Mouse (Mus musculus) heart, adult 8-10 months (tissue): ENCODE results near the gene Fat4. TPM values are rescaled to one million over a fixed set of nuclear protein-coding genes. Genes with fewer than 3 reads are reported as not detected.
A peak's percentile ranks its signal among the peaks of the same experiment; 100 is the strongest.

ENCODE experiments used
- DNase-seq: peaks from one replicate; pipeline ENCODE4 v3.0.0; 2022; ENCODE audit warnings: low spot score
- total RNA-seq, 4 experiments: library from RNA; stranded (reverse); gene quantifications; 2 replicates each; pipeline ENCODE4 v1.2.4; 2022

Fat4 gene
- total RNA-seq: 1 to 10 TPM; 4.9 to 5.9 (median 5.5) TPM

DNA sequence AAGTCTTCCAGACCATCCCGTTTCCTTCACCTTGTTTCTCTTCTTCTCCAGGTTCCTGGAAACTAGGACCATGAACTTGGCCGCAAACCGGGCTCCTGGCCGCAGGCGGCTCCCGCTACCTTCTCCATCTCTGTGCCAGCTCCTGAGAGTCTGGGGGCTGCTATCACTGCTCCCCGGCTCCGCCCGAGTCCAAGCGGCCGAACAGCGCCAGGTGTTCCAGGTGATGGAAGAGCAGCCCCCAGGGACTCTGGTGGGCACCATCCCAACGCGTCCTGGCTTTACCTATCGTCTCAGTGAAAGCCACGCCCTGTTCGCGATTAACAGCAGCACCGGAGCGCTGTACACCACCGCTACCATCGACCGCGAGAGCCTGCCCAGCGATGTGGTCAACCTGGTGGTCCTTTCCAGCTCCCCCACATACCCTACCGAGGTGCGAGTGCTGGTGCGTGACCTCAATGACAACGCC is at the start of gene Fat4:
Gene Fat4, plus strand, starts transcription at position 51 of the 466 bp plus-strand sequence.
- DNase-seq: no peak

DNA sequence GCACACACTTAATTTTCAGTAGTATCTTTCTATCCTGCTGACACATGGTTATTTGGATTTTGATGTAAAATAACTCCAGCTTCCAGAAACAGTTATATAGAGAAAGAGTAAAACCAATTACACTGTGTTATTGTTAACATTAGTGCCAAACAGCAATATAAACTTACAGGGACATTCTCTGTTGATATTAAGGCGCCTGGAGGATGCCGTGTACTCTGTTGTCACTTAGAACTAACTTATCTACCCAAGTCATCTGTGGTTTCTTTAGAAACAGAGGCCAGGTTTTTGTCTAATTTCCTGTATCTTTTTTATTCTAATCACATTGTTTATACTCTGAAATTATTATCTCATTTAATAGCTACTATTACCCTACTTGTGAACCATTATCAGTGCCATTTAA is 47.3 kb upstream of the Fat4 start:
- DNase-seq: no peak

DNA sequence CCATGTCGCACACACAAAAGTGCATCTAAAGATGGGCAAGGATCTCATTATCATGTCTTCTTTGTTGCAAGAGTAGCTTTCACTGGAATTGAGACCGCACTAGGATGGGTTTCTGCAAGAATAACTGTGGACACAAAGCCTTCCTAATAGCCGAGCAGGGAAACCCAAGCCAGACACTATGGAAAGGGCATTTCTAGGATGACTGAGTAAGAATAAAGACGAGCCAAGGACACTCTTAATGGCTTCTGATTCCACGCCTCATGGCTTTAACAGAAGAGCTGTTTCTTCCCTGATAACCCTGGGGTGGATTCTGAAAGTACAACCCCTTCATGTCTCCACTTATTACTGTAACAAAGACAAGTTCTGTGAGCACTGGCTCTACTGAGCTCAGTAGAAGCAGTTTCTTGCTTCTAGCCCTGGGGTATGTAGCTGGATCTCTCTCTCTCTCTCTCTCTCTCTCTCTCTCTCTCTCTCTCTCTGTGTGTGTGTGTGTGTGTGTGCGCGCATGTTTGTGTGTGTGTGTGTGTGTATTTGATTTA is 43.7 kb upstream of the Fat4 start:
- DNase-seq: no peak

DNA sequence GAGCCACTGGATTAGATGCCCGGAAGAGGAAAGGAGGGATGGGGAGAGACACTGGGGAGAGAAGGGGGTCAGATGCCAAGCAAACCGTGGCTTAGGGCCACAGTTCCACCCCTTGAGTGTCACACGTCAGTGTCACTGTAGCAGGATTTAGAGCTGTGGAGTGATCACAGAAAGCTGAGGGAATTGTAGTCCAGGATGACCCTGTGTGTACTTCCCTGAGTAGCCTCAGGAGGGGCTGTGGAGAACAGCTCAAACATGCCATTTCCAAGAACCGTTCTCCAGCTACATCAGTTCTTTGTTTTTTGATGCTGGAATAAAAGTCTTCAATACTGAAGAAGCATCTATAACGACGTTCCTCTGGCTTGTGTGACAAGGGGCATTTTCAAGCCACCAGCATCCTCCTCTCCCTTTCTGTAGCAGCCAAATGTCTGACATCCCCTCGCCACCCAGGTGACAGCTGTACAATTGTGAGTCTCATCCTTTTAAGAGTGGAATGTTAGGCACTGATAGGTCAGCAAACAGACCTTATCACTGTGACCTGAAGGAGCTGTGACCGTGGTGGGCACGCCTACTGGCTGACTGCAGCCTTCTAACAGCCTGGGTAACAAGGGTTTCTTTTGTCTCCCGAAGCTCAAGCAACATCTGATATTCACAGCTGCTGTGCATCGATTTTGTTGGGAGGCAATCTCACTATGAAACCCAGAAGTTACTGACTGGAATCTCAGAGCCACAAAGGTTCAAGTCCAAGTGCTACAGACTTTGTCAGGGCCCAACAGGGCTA is 39.9 kb upstream of the Fat4 start:
- DNase-seq: no peak

DNA sequence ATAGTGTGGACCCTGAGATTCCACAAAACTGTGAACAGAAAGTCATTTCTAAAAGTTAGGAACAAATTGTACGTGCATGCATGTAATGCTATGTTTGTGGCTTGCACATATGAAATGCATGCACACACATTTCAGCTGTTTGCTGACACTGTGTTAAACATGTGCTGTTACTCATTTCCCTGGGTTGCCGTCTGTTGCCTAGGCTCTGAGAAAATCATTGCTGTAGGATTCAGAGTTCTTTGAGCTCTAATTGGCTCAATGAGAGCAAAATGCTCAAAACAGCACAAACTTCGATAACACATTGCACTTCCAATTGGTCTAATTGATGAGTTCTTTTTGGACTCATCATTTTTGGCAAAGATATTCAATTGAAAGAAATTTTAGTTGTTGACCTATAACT is 37.7 kb upstream of the Fat4 start:
- no peak for DNase-seq

DNA sequence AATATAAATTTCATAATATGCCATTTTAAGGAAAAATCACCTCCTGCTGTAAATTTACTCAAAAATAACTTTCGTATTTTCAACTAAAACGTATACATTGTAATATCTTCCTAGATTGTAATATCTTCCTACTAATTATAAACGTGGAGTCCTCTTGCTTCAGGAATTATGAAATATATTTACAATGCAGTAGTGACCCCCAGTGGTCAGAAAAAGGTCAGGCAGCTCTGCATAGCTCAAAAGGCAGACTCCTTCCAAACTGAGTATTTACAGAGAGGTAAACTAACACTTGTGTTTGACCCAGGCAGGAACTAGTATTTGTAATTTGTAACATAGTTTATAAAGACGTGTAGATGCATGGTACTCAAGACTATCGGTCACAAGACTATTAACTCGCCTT is 37.2 kb upstream of the Fat4 start:
- peak; percentile 73 for DNase-seq

DNA sequence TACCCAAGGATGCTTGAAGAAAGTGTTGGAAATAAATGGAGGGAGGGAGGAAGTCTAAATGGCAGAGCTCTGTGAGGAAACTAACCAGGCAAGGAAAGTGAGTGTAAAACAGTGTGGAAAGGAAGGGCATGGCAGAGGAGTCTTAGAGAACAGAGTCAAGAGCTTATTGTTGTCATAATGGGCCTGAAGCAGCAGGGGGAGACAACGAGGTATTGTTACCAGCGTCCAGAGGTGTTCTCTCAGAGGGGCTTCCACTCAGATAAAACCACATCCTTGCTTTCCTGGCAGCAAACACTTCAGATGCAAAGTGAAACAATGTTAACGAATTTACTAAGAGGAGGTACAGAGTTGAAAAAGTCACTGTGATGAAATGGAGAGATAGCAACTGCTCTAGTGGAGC is 33.1 kb upstream of the Fat4 start:
- no peak for DNase-seq

DNA sequence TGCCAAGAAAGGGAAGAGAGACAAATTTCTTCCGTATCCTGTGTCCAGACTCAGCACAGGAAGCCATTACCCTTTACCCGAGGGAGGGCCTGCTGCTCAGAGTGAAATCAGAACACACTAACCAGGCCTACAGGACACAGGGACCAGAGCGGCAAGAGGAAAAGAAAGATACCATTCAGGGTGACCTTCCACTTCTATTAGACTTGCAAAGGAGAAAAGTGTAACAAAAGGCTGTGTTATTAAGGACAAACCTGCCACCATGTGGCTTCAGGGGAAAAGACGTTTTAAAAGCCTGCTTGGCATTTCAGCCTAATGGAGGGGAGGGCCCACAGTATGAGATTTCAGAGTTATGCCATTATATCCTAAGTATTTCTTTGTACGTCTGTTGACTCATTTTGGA is 26.1 kb upstream of the Fat4 start:
- DNase-seq: no peak

DNA sequence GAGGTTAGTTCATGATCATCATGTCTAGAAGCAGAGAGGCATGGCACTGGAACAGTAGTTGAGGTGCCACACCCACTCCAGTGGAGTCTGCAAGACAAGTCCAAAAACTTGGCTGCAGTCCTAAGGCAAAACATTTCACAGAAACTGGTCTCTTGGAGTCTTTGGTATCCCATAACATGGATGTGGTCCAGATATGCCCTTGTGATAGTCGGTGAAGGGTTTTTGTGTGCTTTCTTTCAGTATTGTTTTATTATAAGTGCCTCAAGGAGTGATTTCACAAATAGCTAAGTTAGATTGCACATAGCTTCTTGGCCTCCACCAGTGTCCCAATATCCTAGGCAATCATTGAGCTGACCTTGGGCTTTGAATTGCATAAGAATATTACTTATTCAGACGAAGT is 15.4 kb upstream of the Fat4 start:
- DNase-seq: no peak

DNA sequence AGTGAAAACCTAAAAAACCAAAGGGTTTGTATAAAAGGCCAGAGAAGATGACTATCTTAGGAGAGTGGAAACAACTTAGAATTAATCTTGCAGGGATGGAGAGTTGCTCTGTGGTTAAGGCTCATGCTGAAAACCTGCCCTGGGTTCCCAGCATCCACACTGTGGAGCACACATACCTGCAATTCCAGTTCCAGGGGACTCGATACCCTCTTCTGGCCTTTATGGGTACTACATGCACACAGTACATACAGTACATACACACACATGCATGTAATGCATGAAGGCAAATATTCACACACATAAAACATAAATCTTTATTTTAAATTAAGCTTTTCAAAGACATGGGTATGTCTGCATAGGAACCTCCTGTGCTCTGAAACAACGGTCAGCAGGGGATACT is 10.9 kb upstream of the Fat4 start:
- no peak for DNase-seq

DNA sequence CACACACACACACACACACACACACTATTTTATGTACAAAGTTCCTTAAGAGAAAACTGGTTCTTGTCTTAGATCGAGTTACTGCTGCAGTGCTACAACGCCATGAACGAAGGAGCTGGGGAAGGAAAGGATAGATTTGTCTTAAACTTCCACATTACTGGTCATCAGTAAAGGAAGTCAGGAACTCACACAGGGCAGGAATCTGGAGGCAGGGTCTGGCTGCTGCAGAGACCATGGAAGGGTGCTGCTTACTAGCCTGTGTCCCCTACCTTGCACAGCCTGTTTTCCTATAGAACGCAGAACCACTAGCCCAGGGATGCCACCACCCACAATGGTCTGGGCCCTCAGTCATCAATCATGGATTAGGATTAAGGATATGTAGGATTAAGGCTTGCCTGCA is 10.0 kb upstream of the Fat4 start:
- no peak for DNase-seq

DNA sequence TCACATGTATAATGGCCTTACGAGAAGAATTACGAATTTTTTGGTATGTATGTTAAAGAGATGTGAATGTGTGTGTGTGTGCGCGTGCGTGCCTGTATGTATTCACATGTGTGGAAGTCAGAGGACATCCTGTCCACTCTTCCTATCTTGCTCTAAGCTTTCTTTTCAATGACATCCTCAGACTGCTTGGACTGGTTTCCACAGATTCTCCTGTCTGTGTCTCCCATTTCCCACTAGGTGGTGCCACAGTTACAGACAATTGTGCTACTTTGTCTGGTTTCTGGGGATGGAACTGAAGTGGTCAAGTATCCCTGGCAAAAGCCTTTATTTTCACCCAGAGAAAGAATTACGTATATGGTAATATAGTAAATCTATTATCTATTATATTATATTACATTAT is 4.0 kb upstream of the Fat4 start:
- DNase-seq: peak; percentile 47

DNA sequence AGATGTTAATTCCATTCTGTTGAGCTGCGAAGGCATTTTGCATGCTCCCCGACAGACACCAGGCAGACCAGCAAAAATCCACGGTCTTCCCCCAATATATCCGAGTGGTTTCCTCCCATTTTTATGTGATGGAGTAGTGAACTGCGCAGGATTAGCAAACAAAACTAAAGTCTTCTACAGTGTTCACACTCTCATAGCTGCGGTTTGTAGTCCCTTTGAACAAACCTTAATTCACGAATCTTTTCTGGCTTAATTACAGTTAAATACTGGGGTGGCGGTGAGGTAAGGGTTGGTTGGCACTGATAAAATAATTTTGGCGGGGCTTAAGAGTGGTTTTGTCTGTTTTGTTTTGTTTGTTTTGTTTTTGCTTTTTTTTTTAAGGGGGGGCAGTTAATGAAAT is 3.1 kb upstream of the Fat4 start:
- no peak for DNase-seq

DNA sequence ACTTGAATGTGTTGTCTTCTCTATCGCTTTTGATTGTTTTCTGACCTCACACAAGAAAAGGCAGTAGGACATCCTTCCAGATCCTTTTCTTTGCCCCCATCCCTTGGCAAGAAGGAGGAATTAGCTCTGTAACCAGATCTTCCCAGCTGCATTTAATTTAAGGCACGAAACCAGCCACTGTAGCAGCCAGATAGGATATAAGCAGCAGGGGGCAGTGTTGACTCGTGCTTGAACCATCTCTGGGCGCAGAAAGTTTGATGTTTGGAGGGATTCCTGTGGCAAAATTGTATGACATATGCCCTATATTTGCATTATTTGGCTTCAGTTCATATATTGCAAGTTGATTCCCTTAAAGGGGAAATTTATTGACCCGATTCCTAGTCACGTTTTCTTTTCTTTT is 2.5 kb upstream of the Fat4 start:
- peak; percentile 86 for DNase-seq

DNA sequence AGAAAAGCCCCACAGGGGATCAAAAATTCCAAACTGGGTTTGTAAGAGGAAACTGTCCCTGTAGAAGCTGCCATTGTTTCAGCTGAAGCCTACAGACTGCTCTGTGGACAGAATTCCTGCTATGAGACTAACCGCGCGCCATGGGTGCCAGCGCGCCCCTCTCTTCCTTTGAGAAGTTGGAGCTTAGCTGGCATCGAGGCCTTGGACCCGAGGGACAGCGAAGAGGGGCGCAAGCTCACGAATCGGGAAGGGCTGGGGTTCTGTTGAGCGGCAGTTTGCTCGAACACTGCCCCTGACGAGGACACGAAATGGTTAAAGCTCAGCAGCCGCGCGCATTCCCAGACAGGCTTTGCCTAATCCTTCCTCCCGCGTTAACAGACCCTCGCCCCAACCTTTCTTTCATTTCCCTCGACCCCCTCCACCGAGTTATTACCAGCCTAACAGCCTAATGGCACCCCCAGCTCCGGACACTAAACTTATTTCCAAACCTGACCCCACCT is 1.8 kb upstream of the Fat4 start:
- peak; percentile 30 for DNase-seq

DNA sequence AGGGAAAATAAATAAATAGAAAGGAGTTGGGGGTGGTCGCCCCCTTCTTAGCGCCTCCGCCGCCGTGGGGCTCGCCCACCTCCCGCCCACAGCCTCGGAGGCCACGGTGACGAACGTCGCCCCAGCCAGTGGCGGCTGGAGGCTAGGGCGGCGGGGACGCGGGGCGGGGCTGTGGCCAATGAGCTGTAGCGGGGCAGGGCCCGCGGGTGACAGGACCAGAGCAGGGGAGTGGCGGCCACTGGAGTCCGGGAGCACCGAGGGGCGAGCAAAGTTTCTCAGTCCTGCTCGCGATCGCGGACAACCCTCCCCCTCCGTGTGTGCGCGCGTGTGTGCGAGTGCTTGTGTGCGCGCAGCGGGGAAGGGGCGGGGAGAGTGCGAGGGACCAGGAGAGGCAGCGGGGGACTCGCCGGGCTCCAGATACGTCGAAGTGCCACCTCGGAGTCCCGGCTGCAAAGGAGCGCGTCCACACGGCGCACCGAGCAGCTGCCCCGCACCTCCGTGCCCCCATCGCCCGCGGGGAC is 1.2 kb upstream of the Fat4 start:
- peak; percentile 87 for DNase-seq

DNA sequence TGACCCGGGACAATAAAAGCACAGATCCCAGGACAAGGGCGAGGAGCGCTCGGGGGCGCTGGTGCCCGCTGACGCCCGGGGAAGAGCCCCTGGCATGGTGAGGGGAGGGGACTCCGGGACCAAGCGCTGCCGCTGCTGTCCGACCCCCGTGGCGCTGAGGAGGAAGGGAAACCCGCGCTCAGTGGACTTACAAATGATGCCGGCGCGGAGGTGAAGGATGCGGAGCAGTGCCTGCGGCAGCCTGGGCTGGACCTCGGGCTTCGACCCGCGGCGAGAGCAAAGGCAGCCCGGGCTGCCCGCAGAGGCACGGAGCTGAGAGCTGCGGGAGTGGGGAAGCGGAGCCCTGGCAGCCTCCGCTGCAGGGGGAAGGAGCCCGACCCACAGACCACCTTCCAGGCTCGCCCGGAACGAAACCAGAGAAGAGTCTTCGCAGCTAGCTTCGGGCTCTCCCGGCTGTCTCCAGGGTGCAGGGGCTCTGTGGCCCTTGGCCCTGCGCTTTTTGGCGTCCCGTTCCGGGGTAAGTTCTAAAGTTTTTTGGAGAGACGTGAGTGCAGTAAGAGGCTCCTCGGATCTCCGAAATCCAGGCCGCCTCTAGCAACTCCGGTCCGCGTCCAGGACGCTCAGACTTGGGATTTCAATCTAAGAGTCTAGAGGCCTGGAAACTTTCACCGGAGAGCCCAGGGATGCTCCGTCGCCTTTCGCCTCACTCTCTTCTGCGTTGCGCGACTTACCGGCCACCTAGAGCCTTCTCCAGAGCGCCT is 499 bp upstream of the Fat4 start:
- DNase-seq: peak; percentile 31

DNA sequence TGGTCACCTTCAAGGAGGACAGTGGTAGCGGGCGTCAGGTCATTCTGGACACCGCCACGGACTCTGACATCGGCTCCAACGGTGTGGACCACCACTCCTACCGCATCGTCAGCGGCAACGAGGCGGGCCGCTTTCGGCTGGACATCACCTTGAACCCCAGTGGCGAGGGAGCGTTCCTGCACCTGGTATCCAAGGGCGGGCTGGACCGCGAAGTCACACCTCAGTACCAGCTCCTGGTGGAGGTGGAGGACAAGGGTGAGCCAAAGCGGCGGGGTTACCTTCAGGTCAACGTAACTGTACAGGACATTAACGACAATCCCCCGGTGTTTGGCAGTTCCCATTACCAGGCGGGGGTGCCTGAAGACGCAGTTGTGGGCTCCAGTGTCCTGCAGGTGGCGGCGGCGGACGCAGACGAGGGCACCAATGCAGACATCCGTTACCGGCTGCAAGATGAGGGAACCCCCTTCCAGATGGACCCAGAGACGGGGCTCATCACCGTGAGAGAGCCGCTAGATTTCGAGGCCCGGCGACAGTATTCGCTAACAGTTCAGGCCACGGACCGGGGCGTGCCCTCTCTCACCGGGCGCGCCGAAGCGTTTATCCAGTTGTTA is 746 bp downstream of the Fat4 start:
- peak; percentile 49 for DNase-seq

DNA sequence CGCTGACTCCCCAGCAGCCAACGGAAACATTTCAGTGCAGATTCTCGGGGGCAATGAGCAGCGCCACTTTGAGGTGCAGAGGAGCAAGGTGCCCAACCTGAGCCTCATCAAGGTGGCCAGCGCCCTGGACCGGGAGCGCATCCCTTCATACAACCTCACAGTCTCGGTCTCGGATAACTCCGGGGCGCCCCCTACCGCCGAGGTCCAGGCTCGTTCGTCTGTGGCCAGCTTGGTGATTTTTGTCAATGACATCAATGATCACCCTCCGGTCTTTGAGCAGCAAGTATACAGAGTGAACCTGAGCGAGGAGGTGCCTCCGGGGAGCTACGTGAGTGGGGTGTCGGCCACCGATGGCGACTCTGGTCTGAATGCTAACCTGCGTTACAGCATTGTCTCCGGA is 1.4 kb downstream of the Fat4 start:
- DNase-seq: peak; percentile 65

DNA sequence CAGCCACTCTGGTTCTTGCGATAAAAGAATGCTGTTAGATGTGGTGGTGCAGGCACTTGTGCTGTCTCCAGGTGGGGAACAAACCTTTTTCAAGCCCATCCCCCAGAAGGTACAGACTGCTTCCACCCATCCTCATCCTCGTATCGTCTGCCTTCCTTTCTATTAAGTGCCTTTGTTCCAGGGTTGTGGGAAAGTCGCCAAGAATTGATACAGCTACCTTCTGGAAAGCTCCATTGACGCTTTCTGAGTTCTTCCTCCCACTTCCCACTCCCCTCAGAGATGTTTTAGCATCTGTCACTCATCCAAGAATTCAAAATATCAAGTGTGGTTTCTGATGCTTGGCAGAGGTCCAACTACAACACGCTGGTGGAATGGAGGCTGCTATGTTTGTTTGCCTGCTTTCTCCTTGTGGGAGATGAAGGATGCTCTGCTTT is 6.1 kb downstream of the Fat4 start:
- DNase-seq: no peak

DNA sequence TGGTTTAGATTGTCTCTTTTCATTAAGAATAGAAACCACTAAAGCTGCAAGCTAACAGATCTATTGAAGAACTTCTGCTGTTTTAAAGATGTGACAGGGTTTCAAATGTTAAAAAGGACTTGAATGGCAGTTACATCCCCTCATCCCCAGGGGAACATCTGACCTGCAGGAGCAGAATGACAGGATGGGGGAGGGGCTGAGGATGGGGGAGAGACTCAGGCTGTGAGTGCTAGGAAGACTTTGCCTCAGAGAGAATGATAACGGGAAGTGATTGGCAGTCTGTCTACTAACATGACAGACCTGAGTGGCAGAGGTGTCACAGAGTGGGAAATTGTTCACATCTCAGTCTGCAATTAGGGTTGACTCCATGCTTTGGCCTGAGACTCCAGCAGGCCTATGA is 14.1 kb downstream of the Fat4 start:
- no peak for DNase-seq

DNA sequence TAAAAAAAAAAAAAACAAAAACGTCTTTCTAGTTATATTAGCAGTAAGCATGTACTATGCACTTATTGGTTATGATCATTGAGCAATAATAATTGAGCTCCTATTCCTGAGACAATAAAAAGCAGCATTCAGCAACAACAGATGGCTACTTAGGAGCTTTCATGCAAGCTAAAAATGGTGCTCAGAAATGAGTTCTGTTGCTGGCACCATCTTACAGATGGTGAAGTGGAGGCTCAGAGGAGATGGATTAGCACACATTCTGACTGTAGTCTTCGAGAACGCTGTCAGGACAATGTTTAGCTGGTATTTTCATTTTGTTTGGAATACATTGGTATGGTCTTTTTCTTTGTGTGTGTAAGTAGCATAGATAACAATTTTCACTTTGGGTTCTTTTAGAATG is 20.1 kb downstream of the Fat4 start:
- DNase-seq: no peak
